Mouse (Mus musculus) hematopoietic stem cell, adult 5-6 weeks (primary cell): ENCODE data around the gene Nup93. TPM values are rescaled to one million over a fixed set of nuclear protein-coding genes. Genes with fewer than 3 reads are reported as not detected.

Experiments
- ATAC-seq, 2 experiments: fragments of 125-278 bp in 1 of 2; replicated peaks in 1 of 2; 2 replicates each; pipeline ENCODE4 v1.8.0; 2016 to 2017; ENCODE audit warnings: inconsistent platforms in 2 of 2, mild to moderate bottlenecking in 2 of 2, moderate number of reproducible peaks in 2 of 2, low read depth in 1 of 2, moderate TSS enrichment in 1 of 2; ENCODE audit not compliant: low FRiP score in 2 of 2, poor library complexity in 2 of 2, severe bottlenecking in 2 of 2, insufficient read depth in 1 of 2, low TSS enrichment in 1 of 2
- total RNA-seq: library from RNA; stranded (forward); fragments of 172-1452, 232-1000 nt; gene quantifications from 2 replicates; pipeline ENCODE4 v1.2.3, GENCODE M21; 2017

Nup93 gene
- total RNA-seq, 1 experiment from 2014 or later: 29.3 TPM

DNA sequence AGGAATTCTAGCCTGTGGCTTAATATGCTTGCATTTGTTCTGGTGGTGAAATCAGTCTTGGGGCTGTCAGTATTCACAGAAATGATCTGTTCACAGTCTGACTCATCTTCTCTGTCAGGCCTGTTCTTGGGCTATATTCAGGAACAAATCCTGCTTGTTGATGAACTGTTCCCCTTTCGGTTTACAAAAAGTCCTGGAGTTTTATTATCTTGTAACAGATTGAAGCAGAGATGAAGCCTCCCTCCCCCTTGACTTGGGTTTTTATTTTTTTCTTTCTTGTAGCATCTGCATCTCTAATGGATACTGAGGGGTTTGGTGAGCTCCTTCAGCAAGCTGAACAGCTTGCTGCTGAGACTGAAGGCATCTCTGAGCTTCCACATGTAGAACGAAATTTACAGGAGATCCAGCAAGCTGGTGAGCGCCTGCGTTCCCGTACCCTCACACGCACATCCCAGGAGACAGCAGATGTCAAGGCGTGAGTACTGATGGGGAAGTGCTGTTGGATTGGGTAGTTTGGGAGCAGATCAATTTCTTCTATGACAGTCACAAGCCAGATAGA is 13.1 kb downstream of the Nup93 start:
- ATAC-seq: no peak

DNA sequence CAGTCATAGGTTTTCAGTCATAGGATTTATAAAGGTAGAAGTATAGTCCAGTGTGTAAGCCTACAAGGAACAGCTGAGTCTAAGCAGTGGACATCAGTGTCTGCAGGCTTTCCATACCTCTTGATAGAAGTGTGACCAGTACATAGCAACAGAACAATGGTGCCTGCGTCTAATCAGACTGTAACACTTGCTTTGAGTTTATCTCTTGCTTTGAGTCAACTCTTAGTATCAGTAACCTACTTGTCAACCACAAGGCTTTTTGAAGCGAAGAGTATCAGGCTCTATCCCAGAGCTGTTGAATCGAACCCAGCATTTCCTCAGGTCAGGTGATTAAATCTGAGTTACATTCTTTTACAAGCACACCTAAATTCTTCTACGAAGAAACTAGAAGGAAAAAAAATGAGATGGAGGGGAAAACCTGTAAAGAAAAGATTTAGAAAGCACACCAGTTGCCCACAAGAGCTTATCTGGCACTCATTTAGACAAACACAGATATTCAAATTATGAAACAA is 25.9 kb downstream of the Nup93 start:
- ATAC-seq: no peak; a peak in 1 of 4 replicates

- ATAC-seq: no peak
These were observed 35.6 kb downstream of the Nup93 start for GRCm38 (mm10) chr8:94249836-94250435.

GRCm38 (mm10) chr8:94258881-94259280 is 44.5 kb downstream of the Nup93 start:
- no peak for ATAC-seq

- no peak for ATAC-seq
These were observed 48.4 kb downstream of the Nup93 start for GRCm38 (mm10) chr8:94262626-94263297.

DNA sequence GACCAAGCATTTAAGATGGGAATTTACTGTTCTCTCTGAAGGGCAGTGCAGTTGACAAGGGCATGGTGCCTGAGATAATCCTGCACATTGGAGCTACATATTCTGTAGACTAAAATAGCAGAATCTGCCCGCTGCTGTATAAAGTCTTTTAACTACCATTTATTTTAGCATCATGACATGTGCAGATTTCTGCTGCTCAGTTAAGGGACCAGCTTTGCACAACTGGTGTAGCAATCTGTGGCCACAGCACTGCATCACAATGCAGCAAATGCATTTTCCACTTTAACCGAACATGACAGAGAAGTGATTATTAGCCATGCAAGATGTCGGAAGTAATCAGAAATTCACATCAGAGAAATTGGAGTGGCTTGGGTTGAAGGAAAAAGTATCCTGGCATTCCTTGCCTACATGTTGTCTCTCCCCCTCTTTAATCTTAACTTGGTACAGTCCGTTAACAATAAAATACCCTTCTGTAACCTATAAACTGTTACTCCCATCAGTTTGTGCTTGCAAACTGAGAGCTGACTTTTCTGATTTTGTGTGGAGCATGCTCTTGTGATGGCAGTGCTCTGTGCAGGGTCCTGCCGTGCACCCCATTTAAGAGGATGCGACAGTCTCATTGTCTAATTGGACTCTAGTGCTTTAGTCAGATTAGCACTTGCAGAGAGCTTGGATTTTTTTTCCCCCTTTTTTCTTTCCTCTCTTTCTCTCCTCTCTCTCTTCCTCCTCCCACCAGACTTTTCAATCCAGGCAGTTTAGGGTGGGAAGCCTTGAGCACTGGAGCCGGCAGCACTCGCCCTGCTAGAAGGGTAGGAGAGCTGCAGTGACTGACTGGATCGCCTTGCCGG is 52.2 kb downstream of the Nup93 start:
- no peak for ATAC-seq

GRCm38 (mm10) chr8:94268359-94268890 is 54.1 kb downstream of the Nup93 start:
- ATAC-seq: no peak

DNA sequence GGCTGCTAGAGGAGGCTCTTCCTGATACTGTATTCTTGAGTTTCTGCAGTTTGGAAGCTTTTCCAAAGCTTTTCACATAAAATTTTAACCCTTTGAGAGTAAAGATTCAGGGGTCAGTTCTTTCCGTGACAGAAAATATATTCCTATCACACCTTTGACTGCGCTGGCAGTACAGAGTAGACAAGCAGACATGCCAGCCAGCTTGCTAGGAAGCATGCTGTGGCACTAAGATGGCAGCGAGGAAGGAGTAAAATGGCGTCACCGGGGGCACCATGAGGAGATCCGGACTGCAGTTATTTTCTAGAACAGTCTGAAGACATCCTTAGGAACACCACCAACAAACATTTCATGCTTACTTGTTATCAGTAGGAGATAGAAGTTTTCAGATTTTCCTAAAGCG is 55.9 kb downstream of the Nup93 start:
- ATAC-seq: no peak

- ATAC-seq: no peak
These were observed 56.7 kb downstream of the Nup93 start for GRCm38 (mm10) chr8:94271102-94271501.

GRCm38 (mm10) chr8:94272612-94273011 is 58.2 kb downstream of the Nup93 start:
- no peak for ATAC-seq

DNA sequence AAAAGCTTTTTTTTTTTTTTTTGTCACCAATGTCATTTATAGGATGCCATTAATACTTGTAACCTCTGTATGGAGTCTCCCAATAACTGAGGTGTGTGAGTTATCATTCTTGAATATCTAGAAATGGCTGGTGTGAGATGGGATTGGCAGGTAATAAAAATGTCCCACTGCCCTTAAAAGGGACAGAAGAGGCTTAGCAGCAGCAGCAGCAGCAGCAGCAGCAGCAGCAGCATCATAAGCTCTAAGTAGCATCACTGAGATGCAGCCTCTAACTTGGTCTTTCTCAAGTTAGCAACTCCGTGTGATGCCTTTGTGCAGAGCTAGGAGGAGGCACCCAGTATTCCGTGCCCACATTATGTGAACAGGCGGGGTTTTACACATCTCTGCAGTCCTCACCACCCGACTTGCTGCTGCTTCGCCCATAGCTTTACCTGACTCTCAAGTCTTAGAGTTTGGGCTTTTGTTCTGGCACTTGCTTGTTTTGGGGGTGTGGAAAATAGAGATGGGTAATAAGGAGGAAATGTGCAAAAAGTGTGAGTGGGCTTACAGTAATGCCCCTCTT is 59.0 kb downstream of the Nup93 start:
- ATAC-seq: no peak

DNA sequence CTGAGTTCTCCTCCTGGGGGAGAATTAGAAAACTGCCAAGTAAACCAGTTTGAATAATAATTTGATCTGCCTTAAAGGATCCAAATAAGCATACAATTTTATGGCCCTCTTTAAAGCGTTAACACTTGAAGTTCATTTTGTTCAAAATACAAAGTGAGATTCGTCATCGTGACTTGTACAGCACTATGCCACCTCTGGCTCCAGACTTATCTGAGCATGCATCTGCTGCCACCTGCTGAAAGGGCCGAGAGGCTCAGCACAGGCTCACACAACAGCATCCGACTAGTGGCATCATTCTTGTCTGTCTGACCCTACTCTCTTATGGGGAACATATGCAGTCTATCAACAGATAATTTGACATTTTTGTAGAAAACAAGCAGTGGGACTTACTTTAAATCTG is 59.7 kb downstream of the Nup93 start:
- no peak for ATAC-seq

DNA sequence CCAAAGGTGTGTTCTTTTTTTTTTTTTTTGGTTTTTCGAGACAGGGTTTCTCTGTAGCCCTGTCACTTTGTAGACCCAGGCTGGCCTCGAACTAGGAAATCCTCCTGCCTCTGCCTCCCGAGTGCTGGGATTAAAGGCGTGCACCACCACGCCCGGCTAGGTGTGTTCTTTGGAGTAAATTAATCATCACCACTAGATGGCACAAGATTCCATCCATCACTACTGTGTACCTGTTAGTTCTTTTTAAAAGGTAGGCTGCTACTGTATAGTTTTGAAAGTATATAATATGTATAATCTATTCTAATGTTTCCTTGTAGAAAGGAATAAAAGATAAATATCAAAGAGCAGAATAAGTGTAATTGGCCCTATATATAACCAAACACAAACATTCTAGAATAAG is 63.9 kb downstream of the Nup93 start:
- ATAC-seq: no peak

- ATAC-seq: no peak
These were observed 65.7 kb downstream of the Nup93 start for GRCm38 (mm10) chr8:94280001-94280613.

GRCm38 (mm10) chr8:94282453-94282985 is 68.2 kb downstream of the Nup93 start:
- no peak for ATAC-seq

GRCm38 (mm10) chr8:94284204-94284603 is 69.8 kb downstream of the Nup93 start:
- ATAC-seq: no peak

DNA sequence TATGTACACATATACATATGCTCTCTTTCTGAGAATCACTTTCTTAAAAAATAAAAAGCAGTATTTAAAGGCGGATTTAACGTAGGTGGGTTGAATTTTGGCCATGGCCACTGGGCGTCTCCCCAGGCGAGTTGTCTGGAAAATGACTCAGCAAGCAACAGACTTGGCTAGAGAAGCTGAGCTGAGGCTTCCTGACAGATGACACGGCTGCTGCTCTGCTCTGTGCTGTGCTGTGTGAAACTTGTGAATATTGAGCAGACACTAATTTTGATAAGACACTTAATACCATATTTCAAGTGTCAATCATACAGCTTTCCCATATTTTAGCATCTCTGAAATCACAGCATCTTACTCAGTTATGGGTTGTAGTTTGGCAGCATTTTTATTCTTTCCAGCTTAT is 76.2 kb downstream of the Nup93 start:
- ATAC-seq: peak; percentile 54 to 58
